In the genomic region with DNA sequence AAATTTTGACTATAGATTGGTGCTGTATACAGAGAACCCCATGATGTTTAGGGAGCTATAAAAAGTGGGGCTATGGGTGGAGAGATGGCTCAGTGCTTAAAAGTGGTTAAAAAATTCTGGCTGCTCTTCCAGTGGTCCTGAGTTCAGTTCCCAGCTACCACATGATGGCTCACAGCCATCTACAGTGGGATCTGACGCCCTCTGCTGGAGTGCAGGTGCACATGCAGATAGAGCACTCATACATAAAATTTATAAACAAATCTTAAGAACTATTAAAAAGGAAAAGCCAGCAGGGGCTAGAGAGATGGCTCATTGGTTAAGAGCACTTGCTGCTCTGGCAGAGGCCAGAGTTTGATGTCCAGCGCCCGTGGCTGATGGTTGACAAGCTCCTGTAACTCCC, we compare ENCODE assay signal across 12 mouse cellular contexts. TPM values are rescaled to one million over a fixed set of nuclear protein-coding genes. Genes with fewer than 3 reads are reported as not detected.
A peak's percentile ranks its signal among the peaks of the same experiment; 100 is the strongest.
DNase-seq lines count a peak whose midpoint lies in the region; ATAC-seq and TF ChIP-seq lines count a peak whose summit lies in the region.
"Had no signal": no experiment of that assay in that cellular context is flagged by ENCODE, and none has a peak within 500 bp of the region (broad histone marks: within the 10 kb centered on the region; RNA-seq: fewer than 3 reads in every experiment).

No protein-coding gene starts in this region.

- no peaks in the 10 kb centered on the region for H3K27me3 ChIP-seq in intestine, embryonic 14.5 days (replicated peaks; ENCODE audit: control insufficient read depth, insufficient read depth, low read length)
- H3K27me3 ChIP-seq in intestine, embryonic 15.5 days (replicated peaks): no peaks in the 10 kb centered on the region
- H3K27me3 ChIP-seq in testis, adult 2 months (ENCODE audit: control insufficient read depth, insufficient read depth, low read length): no peaks in the 10 kb centered on the region

- H3K4me1 ChIP-seq in intestine, embryonic 14.5 days (replicated peaks; ENCODE audit: control insufficient read depth, insufficient read depth, low read length): 0 out of 2 replicates have a peak, but pooled peaks cover 3% of the 10 kb centered on the region
- H3K4me1 ChIP-seq in intestine, embryonic 15.5 days (replicated peaks): no peaks in the 10 kb centered on the region
- H3K4me1 ChIP-seq in testis, adult 2 months (ENCODE audit: control insufficient read depth, insufficient read depth, low read length): peaks cover 2% of the 10 kb centered on the region; the same call in 1 of the 2 replicates
- H3K4me1 ChIP-seq: midbrain, embryonic 10.5 days had no signal

- no peak overlapping the region for H3K4me3 ChIP-seq in intestine, embryonic 14.5 days (ENCODE audit: low read depth, low read length)
- H3K4me3 ChIP-seq in intestine, embryonic 15.5 days (replicated peaks): no peak overlapping the region
- H3K4me3 ChIP-seq in testis, adult 2 months (ENCODE audit: control insufficient read depth, low read depth, low read length): no peak overlapping the region
- H3K4me3 ChIP-seq: erythroblast, embryonic 14.5 days; midbrain, embryonic 10.5 days had no signal

- H3K9me3 ChIP-seq in intestine, embryonic 14.5 days (ENCODE audit: control insufficient read depth, low read length): no peaks in the 10 kb centered on the region
- no peaks in the 10 kb centered on the region for H3K9me3 ChIP-seq in intestine, embryonic 15.5 days
- H3K9me3 ChIP-seq: midbrain, embryonic 10.5 days had no signal

- H3K27ac ChIP-seq in intestine, embryonic 14.5 days (ENCODE audit: low read depth): no peak overlapping the region
- H3K27ac ChIP-seq in intestine, embryonic 15.5 days: no peak overlapping the region
- H3K27ac ChIP-seq in testis, adult 2 months (ENCODE audit: control insufficient read depth, insufficient read depth, low read depth, low read length): no peak overlapping the region
- H3K27ac ChIP-seq: midbrain, embryonic 10.5 days had no signal

- no peak for ATAC-seq in intestine, embryonic 14.5 days (replicated peaks; ENCODE audit: low FRiP score, low TSS enrichment, low read depth)
- no peak for ATAC-seq in intestine, embryonic 15.5 days

- H3K4me2 ChIP-seq in intestine, embryonic 14.5 days (ENCODE audit: low read length): no peak overlapping the region
- H3K4me2 ChIP-seq in intestine, embryonic 15.5 days (replicated peaks): no peak overlapping the region

- peak; percentile 41 for DNase-seq in intestine, embryonic 14.5 days (ENCODE audit: low spot score)
- DNase-seq in testis, postnatal 14 days (ENCODE audit: low spot score): no peak
- peak; percentile 48 for DNase-seq in ZHBTc4 (ENCODE audit: low read depth, low spot score)
- no peak for DNase-seq in adrenal gland, postnatal 14 days
- no peak for DNase-seq in natural killer cell, adult 2 months (ENCODE audit: low spot score in 2 of 2)
- DNase-seq: adrenal gland, postnatal 10 days; lung, adult 18-20 months; thymus, postnatal 36 days had no signal

- peaks cover 86% of the 10 kb centered on the region for H3K36me3 ChIP-seq in intestine, embryonic 14.5 days (ENCODE audit: control insufficient read depth, insufficient read depth, low read length)
- H3K36me3 ChIP-seq in intestine, embryonic 15.5 days: peaks cover 30% of the 10 kb centered on the region
- peaks cover 1% of the 10 kb centered on the region; the same call in 1 of the 2 replicates for H3K36me3 ChIP-seq in testis, adult 2 months (ENCODE audit: control insufficient read depth, insufficient read depth, low read length)

- TF ChIP-seq POLR2A in testis, adult 2 months (IDR thresholded peaks at IDR 0.05; ENCODE audit: control insufficient read depth, low read depth, low read length): no peak

- 92% methylated on average over 3 of the region's 3 CpGs for WGBS in intestine, embryonic 14.5 days
- WGBS in intestine, embryonic 15.5 days: 86% methylated on average over 3 of the region's 3 CpGs

- TF ChIP-seq CTCF in testis, adult 2 months (IDR thresholded peaks at IDR 0.05; ENCODE audit: control insufficient read depth, insufficient read depth, insufficient replicate concordance, low read depth, low read length): peak; percentile 18; the same call in 1 of the 2 replicates

- no peak overlapping the region for H3K9ac ChIP-seq in intestine, embryonic 14.5 days (ENCODE audit: low read length)
- no peak overlapping the region for H3K9ac ChIP-seq in intestine, embryonic 15.5 days

RNA-seq across cellular contexts. Expression of gene Ak3, which starts 28.1 kb away (rescaled TPM):
- polyA plus RNA-seq in intestine, embryonic 14.5 days (2014; fragmentation: Nextera tagmentation; extraction: Ambion mirVana): 86.5 and 88.3 TPM in 2 replicates
- polyA plus RNA-seq in intestine, embryonic 15.5 days (2015; fragmentation: Nextera tagmentation; extraction: Ambion mirVana): 98.6 and 101 TPM in 2 replicates
- polyA plus RNA-seq in testis, adult 2 months (2012; rRNA removed): 13.2 and 13.6 TPM in 2 replicates
- total RNA-seq in adrenal gland, postnatal 14 days (2021): 211 and 233 TPM in 2 replicates

RNA-seq across cellular contexts. Expression of gene Cdc37l1, which starts 29.5 kb away (rescaled TPM):
- polyA plus RNA-seq in intestine, embryonic 14.5 days (2014; fragmentation: Nextera tagmentation; extraction: Ambion mirVana): 42.9 and 46.7 TPM in 2 replicates
- 29.7 and 29.9 TPM in 2 replicates for polyA plus RNA-seq in intestine, embryonic 15.5 days (2015; fragmentation: Nextera tagmentation; extraction: Ambion mirVana)
- polyA plus RNA-seq in testis, adult 2 months (2012; rRNA removed): 19.9 and 26.8 TPM in 2 replicates
- 43.0 and 50.8 TPM in 2 replicates for total RNA-seq in adrenal gland, postnatal 14 days (2021)

RNA-seq across cellular contexts. Expression of gene 4430402I18Rik, which starts 52.0 kb away (rescaled TPM):
- polyA plus RNA-seq in intestine, embryonic 14.5 days (2014; fragmentation: Nextera tagmentation; extraction: Ambion mirVana): 0.23 and 0.56 TPM in 2 replicates
- polyA plus RNA-seq in intestine, embryonic 15.5 days (2015; fragmentation: Nextera tagmentation; extraction: Ambion mirVana): 1.1 and 1.2 TPM in 2 replicates
- polyA plus RNA-seq in testis, adult 2 months (2012; rRNA removed): 190 and 233 TPM in 2 replicates
- total RNA-seq in adrenal gland, postnatal 14 days (2021): 11.4 and 12.2 TPM in 2 replicates
- polyA plus RNA-seq: erythroblast, embryonic 14.5 days had no signal

RNA-seq across cellular contexts. Expression of gene Plpp6, which starts 55.9 kb away (rescaled TPM):
- polyA plus RNA-seq in intestine, embryonic 14.5 days (2014; fragmentation: Nextera tagmentation; extraction: Ambion mirVana): 10.1 and 13.5 TPM in 2 replicates
- 12.3 and 12.6 TPM in 2 replicates for polyA plus RNA-seq in intestine, embryonic 15.5 days (2015; fragmentation: Nextera tagmentation; extraction: Ambion mirVana)
- polyA plus RNA-seq in testis, adult 2 months (2012; rRNA removed): 29.3 and 30.2 TPM in 2 replicates
- total RNA-seq in adrenal gland, postnatal 14 days (2021): 22.8 and 27.4 TPM in 2 replicates

Comparison
In these comparisons a context has a peak if more than half of its experiments do, and no peak if none do; other contexts are left out.
1. DNase-seq: peak in intestine, embryonic 14.5 days (single experiment) and ZHBTc4 (single experiment); none in testis, postnatal 14 days (single experiment), adrenal gland, postnatal 14 days (single experiment) and natural killer cell, adult 2 months (0 of 2).
2. RNA of gene 4430402I18Rik, which starts 52.0 kb away (polyA plus RNA-seq): 190 to 233 TPM in testis, adult 2 months; 1.1 to 1.2 TPM in intestine, embryonic 15.5 days and 0.23 to 0.56 TPM in intestine, embryonic 14.5 days; every median in the first group is over 10 times any median in the second.